Mouse (Mus musculus) gastrocnemius, postnatal 4 days (tissue): ENCODE data around the gene Wfdc9. TPM values are rescaled to one million over a fixed set of nuclear protein-coding genes. Genes with fewer than 3 reads are reported as not detected.

Experiments
- DNase-seq, 2 experiments: peaks; one replicate each; pipeline ENCODE4 v3.0.0; 2021 to 2022; ENCODE audit warnings: low spot score in 2 of 2, mixed read lengths in 2 of 2
- total RNA-seq, 2 experiments: library from RNA; stranded (reverse); gene quantifications; 2 replicates each; pipeline ENCODE4 v1.2.3; 2021

Wfdc9 gene
- total RNA-seq, 2 experiments from 2014 or later, result not detected

- no peak for DNase-seq
Measured at GRCm38 (mm10) chr2:164621775-164622174, 34.6 kb downstream of the Wfdc9 start.

DNA sequence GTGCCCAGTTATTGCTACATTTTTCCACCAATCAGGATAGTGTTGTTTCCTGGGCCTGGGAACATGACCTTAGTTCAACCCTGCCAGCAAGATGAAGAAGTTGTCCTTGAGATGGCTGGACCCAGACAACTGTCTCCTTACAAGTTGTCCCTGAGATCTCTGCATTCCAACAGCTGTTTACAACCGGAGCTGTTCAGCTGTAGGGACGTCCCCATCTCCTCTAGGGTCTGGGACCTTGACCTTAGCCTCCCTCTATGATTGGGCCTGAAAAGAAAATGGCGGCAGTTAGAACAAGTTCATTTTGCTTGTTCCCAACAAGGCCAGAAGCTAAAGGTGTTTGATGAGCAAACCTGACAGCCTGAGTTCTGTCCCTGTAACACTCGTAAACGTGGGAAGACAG lies 37.3 kb downstream of the Wfdc9 start:
- DNase-seq, result no peak

DNA sequence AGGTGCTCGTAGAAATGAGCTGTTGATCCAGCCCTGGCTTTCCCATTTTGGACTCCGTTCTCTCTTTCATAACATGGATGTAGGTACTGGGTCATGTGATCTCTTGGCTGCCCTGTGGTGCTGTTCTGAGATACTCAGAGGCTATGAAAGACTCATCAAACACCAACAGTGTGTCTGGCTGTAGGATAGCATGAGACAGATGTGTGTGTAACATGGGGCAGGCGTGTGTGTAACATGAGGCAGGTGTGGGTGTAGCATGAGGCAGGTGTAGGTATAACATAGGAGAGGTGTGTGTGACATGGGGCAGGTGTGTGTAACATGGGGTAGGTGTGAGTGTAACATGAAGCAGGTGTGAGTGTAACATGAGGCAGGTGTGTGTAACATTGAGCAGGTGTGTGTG lies 41.0 kb downstream of the Wfdc9 start:
- no peak for DNase-seq

DNA sequence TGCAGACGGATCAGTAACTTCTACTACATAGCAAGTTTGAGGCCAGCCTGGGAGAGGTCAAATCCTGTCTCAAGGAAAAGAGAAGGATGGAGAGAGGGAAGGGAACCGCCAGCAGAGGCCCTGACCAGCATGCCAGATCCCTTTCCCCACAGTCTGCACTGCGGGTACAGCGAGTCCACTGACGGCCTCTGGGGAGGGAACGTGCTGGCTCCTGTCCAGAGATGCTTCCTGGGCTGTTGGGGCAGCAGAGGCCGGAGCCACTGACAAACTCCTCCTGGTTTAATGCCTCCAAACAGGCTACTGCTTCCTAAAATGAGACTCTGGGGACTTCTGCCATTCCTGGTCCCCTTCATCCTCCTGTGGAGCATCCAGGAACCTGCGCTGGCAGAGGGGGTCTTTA lies 42.9 kb downstream of the Wfdc9 start, which contains the start of the genes Wfdc6b and Wfdc8:
TSS of gene Wfdc6b (plus strand) at position 52 of the 400 bp plus-strand sequence.
TSS of gene Wfdc8 (minus strand) at position 156 of the 400 bp plus-strand sequence.
- DNase-seq, result peak in 1 of 2 experiments; percentile 23

GRCm38 (mm10) chr2:164608781-164609180 lies 47.6 kb downstream of the Wfdc9 start:
- no peak for DNase-seq

DNA sequence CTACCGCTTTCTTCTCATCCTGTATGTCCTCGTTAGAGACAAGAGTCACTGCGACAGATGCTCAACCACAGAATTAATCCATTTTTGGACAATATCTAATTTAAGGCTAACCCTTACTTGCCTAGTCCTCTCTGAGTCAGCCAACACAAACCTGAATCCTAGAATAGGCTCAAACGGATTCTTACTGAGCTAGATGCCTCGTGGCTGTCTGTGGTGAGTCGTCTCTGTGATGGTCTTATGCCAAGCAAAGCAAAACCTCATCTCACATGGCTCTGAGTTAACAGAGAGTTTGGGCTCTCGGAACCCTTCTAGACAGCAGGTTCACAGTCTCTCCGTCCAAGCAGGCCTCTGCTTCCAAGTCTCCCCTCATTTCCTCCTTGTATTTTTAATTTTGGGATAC lies 52.0 kb downstream of the Wfdc9 start:
- no peak for DNase-seq

- no peak for DNase-seq
Measured at GRCm38 (mm10) chr2:164603482-164603881, 52.9 kb downstream of the Wfdc9 start.

GRCm38 (mm10) chr2:164600179-164600578 lies 56.2 kb downstream of the Wfdc9 start:
- no peak for DNase-seq

Other genes starting within 250 kb of the Wfdc9 start
- 10 to 100 TPM; 58.1 to 60.1 TPM for gene Sdc4, start 212.7 kb downstream of the Wfdc9 start, total RNA-seq
- gene Sys1, start 199.6 kb downstream of the Wfdc9 start, total RNA-seq, result 10 to 100 TPM; 20.8 to 22.2 TPM
- 1 to 10 TPM in 1 of 2 experiments, under 1 TPM in 1; 0.96 to 1.9 TPM for gene Gm20458, start 195.6 kb downstream of the Wfdc9 start, total RNA-seq
- gene Trp53tg5, start 182.9 kb downstream of the Wfdc9 start, total RNA-seq, result not detected
- gene Dbndd2, start 170.5 kb downstream of the Wfdc9 start, total RNA-seq, result 10 to 100 TPM; 13.5 to 15.7 TPM
- gene Pigt, start 159.1 kb downstream of the Wfdc9 start, total RNA-seq, result 10 to 100 TPM; 66.5 to 66.8 TPM
- gene Wfdc2, start 94.2 kb downstream of the Wfdc9 start, total RNA-seq, result 1 to 10 TPM in 1 of 2 experiments, not detected in 1; 1.3 TPM
- not detected for gene Spint3, start 83.1 kb downstream of the Wfdc9 start, total RNA-seq
- not detected for gene Wfdc6a, start 71.1 kb downstream of the Wfdc9 start, total RNA-seq
- not detected for gene Eppin, start 63.0 kb downstream of the Wfdc9 start, total RNA-seq
- not detected for gene Wfdc6b, start 43.1 kb downstream of the Wfdc9 start, total RNA-seq
- not detected for gene Wfdc8, start 43.0 kb downstream of the Wfdc9 start, total RNA-seq
- not detected for gene Wfdc16, start 17.8 kb downstream of the Wfdc9 start, total RNA-seq
- gene Wfdc10, start 537 bp downstream of the Wfdc9 start, total RNA-seq, result not detected
- not detected for gene Wfdc11, start 17.5 kb upstream of the Wfdc9 start, total RNA-seq
- not detected for gene Wfdc13, start 28.5 kb upstream of the Wfdc9 start, total RNA-seq
- not detected for gene Spint4, start 41.9 kb upstream of the Wfdc9 start, total RNA-seq
- not detected for gene Spint5, start 58.7 kb upstream of the Wfdc9 start, total RNA-seq
- gene Wfdc3, start 89.3 kb upstream of the Wfdc9 start, total RNA-seq, result not detected
- 10 to 100 TPM; 40.8 to 40.9 TPM for gene Dnttip1, start 89.4 kb upstream of the Wfdc9 start, total RNA-seq
- 10 to 100 TPM; 26.8 to 34.0 TPM for gene Ube2c, start 113.3 kb upstream of the Wfdc9 start, total RNA-seq
- gene Tnnc2, start 123.4 kb upstream of the Wfdc9 start, total RNA-seq, result over 10,000 TPM; 10,138 to 10,688 TPM
- gene Snx21, start 129.2 kb upstream of the Wfdc9 start, total RNA-seq, result 10 to 100 TPM; 23.4 to 24.6 TPM
- gene Acot8, start 148.3 kb upstream of the Wfdc9 start, total RNA-seq, result 10 to 100 TPM; 12.8 to 14.0 TPM
- gene Zswim3, start 148.5 kb upstream of the Wfdc9 start, total RNA-seq, result 1 to 10 TPM; 1.5 to 1.6 TPM
- gene Zswim1, start 166.1 kb upstream of the Wfdc9 start, total RNA-seq, result 1 to 10 TPM; 4.7 to 5.9 TPM
- 1 to 10 TPM; 1.2 to 1.9 TPM for gene Spata25, start 172.0 kb upstream of the Wfdc9 start, total RNA-seq
- 10 to 100 TPM; 75.0 to 82.3 TPM for gene Ctsa, start 176.3 kb upstream of the Wfdc9 start, total RNA-seq
- gene Neurl2, start 176.9 kb upstream of the Wfdc9 start, total RNA-seq, result 10 to 100 TPM; 38.5 to 41.9 TPM
- gene Pltp, start 201.1 kb upstream of the Wfdc9 start, total RNA-seq, result 10 to 100 TPM in 1 of 2 experiments, 1 to 10 TPM in 1; 9.5 to 15.5 TPM
- gene Pcif1, start 222.7 kb upstream of the Wfdc9 start, total RNA-seq, result 10 to 100 TPM; 42.1 to 43.3 TPM